In the genomic region with DNA sequence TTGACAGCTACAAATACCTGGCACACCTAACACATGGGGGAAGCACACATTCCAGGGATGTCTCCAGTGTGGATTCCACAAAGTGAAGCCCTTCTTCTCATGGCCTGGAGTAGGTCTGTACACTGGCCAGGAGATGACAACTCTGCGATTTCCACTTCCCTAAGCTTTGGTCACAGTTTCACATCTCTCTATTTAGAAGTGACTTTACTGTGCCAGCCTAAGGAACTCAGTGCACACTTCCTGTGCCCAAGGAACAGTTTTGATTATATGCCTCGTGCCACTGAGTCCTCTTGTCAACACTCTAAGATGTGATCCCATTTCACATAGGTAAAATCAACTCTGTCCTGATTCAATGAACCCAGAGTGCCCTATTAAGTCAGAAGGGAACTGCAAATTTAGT, we compare ENCODE assay signal across 21 mouse cellular contexts. TPM values are rescaled to one million over a fixed set of nuclear protein-coding genes. Genes with fewer than 3 reads are reported as not detected.
A peak's percentile ranks its signal among the peaks of the same experiment; 100 is the strongest.
DNase-seq lines count a peak whose midpoint lies in the region; ATAC-seq lines count a peak whose summit lies in the region.
"Had no signal": no experiment of that assay in that cellular context is flagged by ENCODE, and none has a peak within 500 bp of the region (broad histone marks: within the 10 kb centered on the region; RNA-seq: fewer than 3 reads in every experiment).

No protein-coding gene starts in this region.

- H3K4me3 ChIP-seq in liver, embryonic 13.5 days (replicated peaks), result no peak overlapping the region
- H3K4me3 ChIP-seq in liver, embryonic 12.5 days, result no peak overlapping the region
- no peak overlapping the region for H3K4me3 ChIP-seq in macrophage (ENCODE audit: inconsistent target)
- H3K4me3 ChIP-seq: intestine, embryonic 15.5 days; limb, embryonic 10.5 days; neural tube, embryonic 12.5 days had no signal

- DNase-seq in heart, adult 11 months, result peak; percentile 96
- no peak for DNase-seq in heart, postnatal 25 days (ENCODE audit: low spot score)
- DNase-seq in liver, embryonic 13.5 days, result no peak
- DNase-seq in CD4-positive helper T cell, adult 2 months (ENCODE audit: low read depth, low spot score), result peak; percentile 24
- DNase-seq in adrenal gland, adult (ENCODE audit: inconsistent age in 2 of 2, low spot score in 1 of 2), result no peak
- DNase-seq: adrenal gland, adult 2 months; cerebellum, adult 11-12 months; embryo, embryonic 11 days; lung, adult 18-20 months; midbrain, embryonic 14.5 days; retina, postnatal 1 day; thymus, postnatal 25 days had no signal

- WGBS in liver, embryonic 13.5 days (ENCODE audit: insufficient replicate concordance), result 66% methylated on average over 2 of the region's 2 CpGs
- 63% methylated on average over 2 of the region's 2 CpGs for WGBS in liver, embryonic 12.5 days (ENCODE audit: insufficient replicate concordance)
- WGBS in macrophage (ENCODE audit: missing documents), result 0% methylated on average over 2 of the region's 2 CpGs

- peaks cover 91% of the 10 kb centered on the region for H3K4me1 ChIP-seq in liver, embryonic 13.5 days (replicated peaks)
- H3K4me1 ChIP-seq in liver, embryonic 12.5 days, result peaks cover 82% of the 10 kb centered on the region

- no peak overlapping the region for H3K4me2 ChIP-seq in liver, embryonic 13.5 days
- no peak overlapping the region for H3K4me2 ChIP-seq in liver, embryonic 12.5 days
- H3K4me2 ChIP-seq: intestine, embryonic 15.5 days; neural tube, embryonic 12.5 days had no signal

- no peak for ATAC-seq in liver, embryonic 13.5 days (ENCODE audit: low read depth)
- ATAC-seq in liver, embryonic 12.5 days, result no peak
- no peak for ATAC-seq in megakaryocyte-erythroid progenitor cell, adult 5-6 weeks (replicated peaks; ENCODE audit: low FRiP score, low TSS enrichment, poor library complexity, severe bottlenecking)
- ATAC-seq: forebrain, embryonic 16.5 days; intestine, embryonic 15.5 days; Patski had no signal

- H3K36me3 ChIP-seq in liver, embryonic 13.5 days, result peaks cover 39% of the 10 kb centered on the region
- peaks cover 38% of the 10 kb centered on the region for H3K36me3 ChIP-seq in liver, embryonic 12.5 days
- no peaks in the 10 kb centered on the region for H3K36me3 ChIP-seq in macrophage (ENCODE audit: inconsistent target)
- H3K36me3 ChIP-seq: intestine, embryonic 15.5 days; neural tube, embryonic 12.5 days had no signal

- no peaks in the 10 kb centered on the region for H3K27me3 ChIP-seq in liver, embryonic 13.5 days
- no peaks in the 10 kb centered on the region for H3K27me3 ChIP-seq in liver, embryonic 12.5 days (replicated peaks)
- H3K27me3 ChIP-seq: intestine, embryonic 15.5 days; neural tube, embryonic 12.5 days; Patski had no signal

- intact Hi-C loops in heart, postnatal 25 days (cut with DNase I), result no loop called here

- peaks cover 95% of the 10 kb centered on the region for H3K79me2 ChIP-seq in macrophage (ENCODE audit: inconsistent target)

- H3K9me3 ChIP-seq in liver, embryonic 13.5 days (replicated peaks), result no peaks in the 10 kb centered on the region
- no peaks in the 10 kb centered on the region for H3K9me3 ChIP-seq in liver, embryonic 12.5 days (replicated peaks)
- H3K9me3 ChIP-seq: intestine, embryonic 15.5 days; limb, embryonic 10.5 days; neural tube, embryonic 12.5 days had no signal

- no peak overlapping the region for H3K9ac ChIP-seq in liver, embryonic 13.5 days
- no peak overlapping the region for H3K9ac ChIP-seq in liver, embryonic 12.5 days
- H3K9ac ChIP-seq: intestine, embryonic 15.5 days; neural tube, embryonic 12.5 days had no signal

- 0 out of 2 replicates have a peak overlapping the region, but pooled peaks have one; percentile 35 for H3K27ac ChIP-seq in liver, embryonic 13.5 days
- H3K27ac ChIP-seq in liver, embryonic 12.5 days, result no peak overlapping the region
- H3K27ac ChIP-seq in macrophage, result peak overlapping the region; percentile 67
- H3K27ac ChIP-seq: intestine, embryonic 15.5 days; kidney, postnatal 0 days; limb, embryonic 10.5 days; neural tube, embryonic 12.5 days had no signal

RNA-seq across cellular contexts. Expression of gene B4galt1, which starts 13.4 kb away (rescaled TPM):
- total RNA-seq in heart, postnatal 25 days (2021), result 10 to 100 TPM; 58.2 to 70.4 TPM
- polyA plus RNA-seq in liver, embryonic 13.5 days (2015; fragmentation: Nextera tagmentation; extraction: Ambion mirVana), result 29.9 and 33.8 TPM in 2 replicates
- polyA plus RNA-seq in liver, embryonic 12.5 days (2016; fragmentation: Nextera tagmentation; extraction: Ambion mirVana), result 39.6 and 40.0 TPM in 2 replicates
- 10 to 100 TPM; 21.8 to 67.0 (median 38.1) TPM for total RNA-seq in macrophage (2018; cell fraction: chromatin; rRNA removed)
- 100 to 1,000 TPM in 10 of 26 experiments, 10 to 100 TPM in 16; 68.0 to 139 (median 95.9) TPM for total RNA-seq in macrophage (2018; cell fraction: cytosol; rRNA removed)
- total RNA-seq in macrophage (2018; cell fraction: nucleus; rRNA removed), result 100 to 1,000 TPM in 19 of 26 experiments, 10 to 100 TPM in 7; 52.3 to 227 (median 128) TPM
- 54.5 to 89.1 TPM (median 55.9 TPM) in 3 replicates for polyA plus RNA-seq in macrophage (2018)
- 30.8 and 35.1 TPM in 2 replicates for total RNA-seq in megakaryocyte-erythroid progenitor cell, adult 5-6 weeks (2014; fragmentation: Nextera tagmentation)
- total RNA-seq in megakaryocyte-erythroid progenitor cell, adult 5-6 weeks (2017), result 14.4 and 20.5 TPM in 2 replicates

Comparison
In these comparisons a context has a peak if more than half of its experiments do, and no peak if none do; other contexts are left out.
1. DNase-seq: peak in heart, adult 11 months (single experiment) and CD4-positive helper T cell, adult 2 months (single experiment); none in heart, postnatal 25 days (single experiment), liver, embryonic 13.5 days (single experiment) and adrenal gland, adult (0 of 2).